Mouse (Mus musculus): ENCODE results near the gene Uap1.

Uap1 gene

GRCm38 (mm10) chr1:170174814-170175332 is at the start of gene Uap1:
TSS of gene Uap1 (minus strand) at chr1:170174957.
- peak; percentile 95 to 97 for DNase-seq

GRCm38 (mm10) chr1:170223276-170223675 is 48.5 kb upstream of the Uap1 start:
- no peak for DNase-seq

- DNase-seq = no peak
These were observed 45.6 kb upstream of the Uap1 start for GRCm38 (mm10) chr1:170220351-170220750.

- DNase-seq = no peak
These were observed 43.5 kb upstream of the Uap1 start for GRCm38 (mm10) chr1:170218091-170218884.

- no peak for DNase-seq
These were observed 40.8 kb upstream of the Uap1 start for GRCm38 (mm10) chr1:170215590-170215989.

- DNase-seq = peak; percentile 87 to 91
These were observed 40.2 kb upstream of the Uap1 start, which contains the start of gene Uhmk1 for GRCm38 (mm10) chr1:170214757-170215522. TSS of gene Uhmk1 (minus strand) at chr1:170215397.

GRCm38 (mm10) chr1:170214383-170214756 is 39.6 kb upstream of the Uap1 start:
- no peak for DNase-seq

GRCm38 (mm10) chr1:170213181-170213879 is 38.6 kb upstream of the Uap1 start:
- DNase-seq = no peak

GRCm38 (mm10) chr1:170206395-170206794 is 31.6 kb upstream of the Uap1 start:
- DNase-seq = no peak

GRCm38 (mm10) chr1:170200379-170200778 is 25.6 kb upstream of the Uap1 start:
- DNase-seq = peak; percentile 19 to 22

- no peak for DNase-seq
These were observed 21.5 kb upstream of the Uap1 start for GRCm38 (mm10) chr1:170196211-170196610.

GRCm38 (mm10) chr1:170191925-170192324 is 17.2 kb upstream of the Uap1 start:
- no peak for DNase-seq

GRCm38 (mm10) chr1:170190225-170190624 is 15.5 kb upstream of the Uap1 start:
- DNase-seq = no peak

- DNase-seq = peak in 1 of 2 experiments; percentile 9
These were observed 13.8 kb upstream of the Uap1 start for GRCm38 (mm10) chr1:170188601-170189000.

GRCm38 (mm10) chr1:170186531-170186930 is 11.8 kb upstream of the Uap1 start:
- DNase-seq = no peak

GRCm38 (mm10) chr1:170185137-170185536 is 10.4 kb upstream of the Uap1 start:
- DNase-seq = no peak

GRCm38 (mm10) chr1:170182706-170183105 is 7.9 kb upstream of the Uap1 start:
- DNase-seq = no peak

- no peak for DNase-seq
These were observed 2.0 kb upstream of the Uap1 start for GRCm38 (mm10) chr1:170176661-170177239.

GRCm38 (mm10) chr1:170175848-170176247 is 1.1 kb upstream of the Uap1 start:
- DNase-seq = no peak

- peak in 1 of 2 experiments; percentile 39 for DNase-seq
These were observed 555 bp downstream of the Uap1 start for GRCm38 (mm10) chr1:170173991-170174813.

GRCm38 (mm10) chr1:170167781-170168180 is 7.0 kb downstream of the Uap1 start:
- no peak for DNase-seq

GRCm38 (mm10) chr1:170164913-170165312 is 9.8 kb downstream of the Uap1 start:
- no peak for DNase-seq
